Mouse (Mus musculus): Measurements from ENCODE around the gene Tert. TPM values are rescaled to one million over a fixed set of nuclear protein-coding genes. Genes with fewer than 3 reads are reported as not detected.

Tert gene
- total RNA-seq (2021), result under 1 TPM in 1 of 2 experiments, not detected in 1; 0.15 TPM
- long read RNA-seq, experiment 1, result 0 reads
- long read RNA-seq, experiment 2, result 0 reads

GRCm38 (mm10) chr13:73626745-73627549, at the start of gene Tert:
Tert (plus strand) TSS chr13:73626911.
- peak; percentile 31 to 32 for DNase-seq

GRCm38 (mm10) chr13:73577277-73577676, 49.4 kb upstream of the Tert start:
- no peak for DNase-seq

GRCm38 (mm10) chr13:73591488-73591887, 35.2 kb upstream of the Tert start:
- no peak for DNase-seq

DNA sequence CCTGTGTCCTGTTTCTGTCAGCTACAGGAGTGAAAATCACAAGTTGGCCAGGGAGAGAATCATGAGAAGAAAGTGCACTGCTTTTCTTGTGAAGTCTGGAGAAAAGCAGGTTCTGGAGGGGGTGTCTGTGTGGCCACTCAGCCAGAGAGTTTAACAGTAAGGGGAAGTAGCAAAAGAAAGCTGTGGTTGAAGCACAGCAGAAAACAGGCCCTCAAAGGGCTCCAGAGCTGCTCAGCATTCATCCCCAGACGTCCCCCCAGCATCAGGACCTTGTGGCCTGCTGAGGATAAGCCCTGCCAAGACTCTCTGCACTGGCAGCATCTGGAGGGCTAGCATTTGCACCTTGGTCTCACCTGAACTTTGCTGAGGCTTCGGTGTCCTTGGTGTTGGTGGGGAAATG, 34.2 kb upstream of the Tert start:
- DNase-seq, result no peak

DNA sequence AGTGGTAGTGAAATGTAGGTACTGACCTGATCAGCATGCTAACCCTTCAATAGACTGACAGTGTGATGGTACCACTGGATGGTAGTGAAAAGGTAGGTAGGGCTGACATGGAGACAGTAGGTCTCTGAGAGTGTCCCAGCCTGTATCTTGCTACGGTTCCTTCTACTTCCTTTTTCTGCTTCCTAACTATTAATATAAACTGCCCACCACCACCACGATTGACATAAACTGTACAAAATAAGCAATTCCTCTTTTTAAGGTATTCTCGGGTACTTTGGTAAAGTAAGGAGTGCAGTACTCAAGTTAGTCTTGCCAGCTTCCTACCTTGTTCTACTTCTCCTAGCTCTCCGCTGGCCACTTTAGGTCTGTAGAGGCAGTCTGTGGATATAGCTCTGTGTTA, 30.4 kb upstream of the Tert start:
- DNase-seq, result no peak

DNA sequence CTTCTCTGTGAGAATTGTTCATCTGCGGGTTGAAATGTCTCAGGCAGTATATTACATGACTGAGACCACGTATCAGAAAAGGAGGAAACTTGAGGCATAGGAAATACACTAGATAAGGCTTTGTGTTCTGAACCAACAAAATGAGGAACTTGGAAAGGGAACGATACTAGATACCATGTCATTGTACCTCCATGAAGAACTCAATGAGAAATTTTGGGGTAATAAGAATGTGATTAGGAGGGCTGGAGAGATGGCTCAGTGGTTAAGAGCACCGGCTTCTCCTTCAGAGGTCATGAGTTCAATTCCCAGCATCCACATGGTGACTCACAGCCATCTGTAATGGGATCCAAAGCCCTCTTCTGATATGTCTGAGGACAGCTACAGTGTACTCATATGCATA, 26.5 kb upstream of the Tert start:
- no peak for DNase-seq

DNA sequence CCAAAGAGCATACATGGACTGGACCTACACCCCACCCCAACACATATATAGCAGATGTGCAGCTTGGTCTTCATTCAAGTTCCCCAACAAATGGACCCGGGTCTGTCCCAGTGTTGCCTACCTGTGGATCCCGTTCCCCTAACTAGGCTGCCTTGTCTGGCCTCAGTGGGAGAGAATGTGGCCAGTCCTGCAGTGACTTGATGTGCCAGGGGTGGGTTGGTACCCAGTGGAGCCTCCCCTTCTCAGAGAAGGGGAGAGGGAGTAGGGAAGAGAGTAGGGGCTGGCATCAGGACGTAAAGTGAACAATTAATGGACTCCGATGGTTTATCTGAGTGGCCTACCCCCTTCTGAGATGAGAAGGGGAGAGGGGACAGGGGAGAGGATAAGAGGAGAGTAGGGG, 23.7 kb upstream of the Tert start:
- DNase-seq, result no peak

DNA sequence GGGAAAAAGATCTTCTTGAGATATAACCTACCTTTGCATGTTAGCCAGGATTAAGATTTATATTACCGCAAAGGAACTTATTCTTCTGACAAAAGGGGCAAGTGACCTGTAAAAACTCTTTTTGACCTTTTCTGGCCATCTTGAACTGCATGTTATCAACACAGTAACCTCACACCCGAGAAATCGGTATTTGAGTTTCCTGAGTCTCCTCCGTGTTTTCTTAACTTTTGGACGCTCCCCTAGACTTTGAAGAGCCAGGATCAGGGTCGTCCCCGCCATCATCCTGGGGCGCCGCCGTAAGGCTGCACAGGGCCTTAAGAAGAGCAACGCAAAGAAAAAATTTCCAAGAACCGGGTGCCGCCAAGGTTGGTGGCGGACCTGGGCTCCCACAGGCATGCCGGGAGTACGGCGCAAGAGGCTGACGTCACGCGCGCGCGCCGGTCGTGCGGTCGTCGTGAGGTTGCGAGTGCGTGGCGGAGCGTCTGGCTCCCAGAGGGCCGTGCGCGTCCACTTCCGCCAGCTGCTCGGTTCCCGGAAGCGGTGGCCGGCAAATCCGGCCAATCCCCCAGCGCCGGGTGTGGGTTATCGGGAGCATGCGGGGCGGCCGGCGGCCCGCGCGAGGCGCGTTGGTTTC, 23.1 kb upstream of the Tert start, which contains the start of gene Clptm1l:
TSS of gene Clptm1l (plus strand) at position 485 of the 634 bp plus-strand sequence.
- DNase-seq, result peak; percentile 97 to 98

DNA sequence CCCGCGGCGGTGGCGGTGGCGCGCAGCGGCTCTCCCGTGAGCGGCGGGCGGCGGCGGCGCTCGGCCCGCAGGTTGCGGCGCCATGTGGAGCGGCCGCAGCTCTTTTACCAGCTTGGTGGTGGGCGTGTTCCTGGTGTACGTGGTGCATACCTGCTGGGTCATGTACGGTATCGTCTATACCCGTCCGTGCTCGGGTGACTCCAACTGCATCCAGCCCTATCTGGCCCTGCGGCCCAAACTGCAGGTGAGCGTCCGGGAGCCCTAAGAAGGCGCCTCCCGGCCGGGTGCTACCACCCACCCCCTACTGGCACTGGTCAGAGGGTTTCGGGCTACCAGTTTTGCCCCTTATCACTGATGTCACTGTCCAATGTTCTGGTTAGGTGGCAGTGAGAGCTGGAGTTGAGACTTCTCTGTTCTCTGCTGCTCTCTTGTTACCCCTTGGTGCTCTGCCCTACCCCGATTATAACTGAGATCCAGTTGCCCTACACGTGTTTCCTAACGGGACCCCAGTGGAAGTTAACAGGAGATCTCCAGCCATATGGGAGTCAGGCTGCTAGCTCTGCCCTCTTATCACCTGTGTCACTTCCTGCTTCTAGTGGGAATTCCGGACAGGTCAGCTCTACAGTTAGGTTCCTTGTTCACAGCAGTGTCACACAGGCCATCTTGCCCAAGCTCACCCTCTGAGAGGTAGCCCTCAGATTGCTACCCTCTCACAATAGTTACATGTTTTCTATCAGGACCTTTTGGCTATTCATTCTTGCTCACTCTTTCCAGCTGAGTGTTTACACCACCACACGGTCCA, 22.4 kb upstream of the Tert start:
- no peak for DNase-seq

DNA sequence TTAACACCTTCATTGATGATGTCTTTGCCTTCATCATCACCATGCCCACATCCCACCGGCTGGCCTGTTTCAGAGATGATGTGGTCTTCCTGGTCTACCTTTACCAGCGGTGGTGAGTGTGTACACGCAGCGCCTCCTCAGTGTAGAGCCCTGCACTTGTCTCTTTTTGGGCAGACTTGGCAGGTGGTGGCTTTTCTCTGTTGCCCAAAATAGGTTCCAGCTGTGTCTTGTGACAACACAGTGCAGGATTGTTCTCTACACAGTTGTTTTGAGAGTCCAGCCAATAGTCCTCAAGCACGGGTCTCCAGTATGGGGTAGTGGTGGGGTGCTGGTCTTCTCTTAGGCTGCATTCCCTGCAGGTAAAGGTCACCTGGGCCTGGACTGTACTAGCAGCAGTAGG, 8.3 kb upstream of the Tert start:
- peak; percentile 42 to 62 for DNase-seq

- DNase-seq, result no peak
Measured at GRCm38 (mm10) chr13:73620637-73621036, 6.1 kb upstream of the Tert start.

DNA sequence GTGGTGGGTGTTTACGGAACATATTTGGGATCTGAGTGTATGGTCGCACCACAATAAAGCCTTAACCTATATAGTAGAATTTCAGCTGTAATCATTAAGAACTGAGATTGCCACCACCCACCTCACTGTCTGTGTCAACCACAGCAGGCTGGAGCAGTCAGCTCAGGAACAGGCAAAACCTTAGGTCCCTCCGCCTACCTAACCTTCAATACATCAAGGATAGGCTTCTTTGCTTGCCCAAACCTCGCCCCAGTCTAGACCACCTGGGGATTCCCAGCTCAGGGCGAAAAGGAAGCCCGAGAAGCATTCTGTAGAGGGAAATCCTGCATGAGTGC, 334 bp upstream of the Tert start:
- DNase-seq, result no peak

GRCm38 (mm10) chr13:73628586-73629113, 1.9 kb downstream of the Tert start:
- DNase-seq, result no peak

GRCm38 (mm10) chr13:73631837-73632236, 5.1 kb downstream of the Tert start:
- DNase-seq, result no peak

DNA sequence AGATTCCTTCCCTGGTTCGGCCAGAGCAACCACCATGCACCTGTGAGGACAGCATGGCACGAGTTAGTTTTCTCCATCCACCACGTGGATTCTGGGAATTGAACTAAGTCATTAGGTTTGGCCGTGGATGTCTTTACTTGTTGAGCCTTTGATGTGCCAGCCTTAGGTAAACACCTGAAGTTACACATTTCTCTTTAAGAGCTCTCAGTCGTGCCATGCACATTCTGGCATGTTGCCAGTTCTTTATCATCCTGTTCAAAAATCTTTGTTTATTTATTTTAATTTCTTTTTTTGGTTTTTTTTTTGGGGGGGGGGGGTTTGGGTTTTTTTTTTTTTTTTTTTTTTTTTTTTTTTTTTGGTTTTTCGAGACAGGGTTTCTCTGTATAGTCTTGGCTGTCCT, 11.1 kb downstream of the Tert start:
- no peak for DNase-seq

DNA sequence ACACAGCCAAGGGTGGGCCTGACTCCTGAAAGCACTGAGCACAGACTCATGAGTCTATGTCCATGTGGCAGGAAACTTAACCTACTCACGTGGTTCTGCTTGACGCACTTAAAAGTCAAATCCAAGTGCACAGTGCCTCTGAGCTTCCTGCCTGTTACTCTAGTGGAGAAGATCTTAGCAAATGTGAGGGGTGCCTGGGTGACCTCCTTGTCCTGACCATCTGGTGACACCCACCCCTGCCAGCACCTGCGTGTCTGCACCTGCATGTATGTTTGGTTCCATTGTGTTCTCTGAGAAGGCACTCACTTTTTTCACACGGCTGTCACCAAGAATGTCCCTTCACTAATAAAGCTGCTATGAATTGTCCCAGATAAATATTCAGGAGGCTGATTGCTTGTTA, 14.6 kb downstream of the Tert start:
- DNase-seq, result no peak

- DNase-seq, result peak; percentile 21 to 24
Measured at GRCm38 (mm10) chr13:73646397-73647087, 19.8 kb downstream of the Tert start.

GRCm38 (mm10) chr13:73653266-73653665, 26.6 kb downstream of the Tert start:
- DNase-seq, result no peak

- no peak for DNase-seq
Measured at GRCm38 (mm10) chr13:73654976-73655375, 28.3 kb downstream of the Tert start.

GRCm38 (mm10) chr13:73658953-73659352, 32.2 kb downstream of the Tert start:
- DNase-seq, result no peak

DNA sequence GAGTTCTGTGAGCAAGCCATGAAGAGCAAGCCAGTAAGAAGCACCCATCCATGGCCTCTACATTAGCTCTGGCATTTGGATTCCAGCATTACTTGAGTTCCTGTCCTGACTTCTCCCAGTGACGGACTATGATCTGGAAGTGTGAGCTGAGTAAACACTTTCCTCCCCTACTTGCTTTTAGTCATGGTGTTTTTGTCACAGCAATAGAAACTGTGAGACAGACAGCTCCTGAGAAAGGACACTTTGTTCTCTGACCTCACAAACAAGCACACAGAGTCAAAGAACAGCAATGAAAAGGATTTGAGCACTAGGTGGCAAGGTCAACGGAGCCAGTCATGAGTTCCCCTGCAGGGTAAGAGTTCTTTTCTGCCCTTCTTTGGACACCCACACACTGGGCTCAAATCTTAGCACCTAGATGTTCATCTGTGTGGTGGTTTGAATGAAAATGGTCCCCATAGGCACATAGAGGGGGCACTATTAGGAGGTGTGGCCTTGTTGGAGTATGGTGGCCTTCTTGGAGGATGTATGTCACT, 33.5 kb downstream of the Tert start:
- DNase-seq, result no peak

GRCm38 (mm10) chr13:73675161-73675560, 48.5 kb downstream of the Tert start:
- no peak for DNase-seq
